Mouse (Mus musculus): Measurements from ENCODE around the gene Kctd7. TPM values are rescaled to one million over a fixed set of nuclear protein-coding genes. Genes with fewer than 3 reads are reported as not detected.
A peak's percentile ranks its signal among the peaks of the same experiment; 100 is the strongest.

Gene Kctd7
- polyA plus RNA-seq, 1 experiment from 2014 or later = 7.4 TPM

- H3K27me3 ChIP-seq = no peaks in the 10 kb centered on the region
- peaks cover 27% of the 10 kb centered on the region for H3K4me1 ChIP-seq
- H3K4me2 ChIP-seq (replicated peaks) = peak overlapping the region; percentile 95
- H3K27ac ChIP-seq (replicated peaks) = peak overlapping the region; percentile 79
- peaks cover 5% of the 10 kb centered on the region; the same call in 1 of the 2 replicates for H3K36me3 ChIP-seq
- H3K9me3 ChIP-seq (replicated peaks) = no peaks in the 10 kb centered on the region
- peak overlapping the region; percentile 6; the same call in 1 of the 2 replicates for H3K9ac ChIP-seq
- 4% methylated on average over 20 of the region's 20 CpGs for WGBS
- peak overlapping the region; percentile 66 for H3K4me3 ChIP-seq (replicated peaks)
- ATAC-seq (ENCODE audit: insufficient number of reproducible peaks, low FRiP score, low TSS enrichment, low read depth) = no peak
These were observed 706 bp upstream of the Kctd7 start for GRCm38 (mm10) chr5:130143977-130144333.

DNA sequence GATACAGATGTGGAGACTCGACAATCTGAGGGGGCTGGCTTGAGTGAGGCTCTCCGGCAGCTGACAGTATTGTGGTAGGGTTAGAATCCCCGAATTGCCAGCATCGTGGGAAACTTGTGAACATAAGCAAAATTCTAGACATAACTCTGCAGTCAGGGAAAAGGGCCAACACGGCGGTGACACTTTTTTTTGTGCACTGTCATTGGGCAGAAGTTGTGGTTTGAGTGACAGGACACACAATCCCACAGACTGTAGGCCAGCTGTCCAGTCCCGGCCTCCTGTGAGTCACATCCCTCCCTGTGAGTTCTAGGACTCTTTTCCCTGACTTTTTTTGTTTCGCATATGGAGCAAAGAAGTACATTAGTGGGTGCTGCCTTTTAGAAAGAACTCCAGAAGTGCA lies 1.3 kb downstream of the Kctd7 start:
- H3K9ac ChIP-seq = no peak overlapping the region
- 73% methylated on average over 8 of the region's 8 CpGs for WGBS

GRCm38 (mm10) chr5:130149726-130150310 lies 5.2 kb downstream of the Kctd7 start:
- peaks cover 11% of the 10 kb centered on the region for H3K4me1 ChIP-seq
- no peak for ATAC-seq (ENCODE audit: insufficient number of reproducible peaks, low FRiP score, low TSS enrichment, low read depth)
- no peak overlapping the region for H3K9ac ChIP-seq
- no peak overlapping the region for H3K4me2 ChIP-seq (replicated peaks)
- no peak overlapping the region for H3K4me3 ChIP-seq (replicated peaks)
- WGBS = 73% methylated on average over 7 of the region's 7 CpGs
- no peak overlapping the region for H3K27ac ChIP-seq (replicated peaks)
- H3K9me3 ChIP-seq (replicated peaks) = no peaks in the 10 kb centered on the region
- peaks cover 39% of the 10 kb centered on the region for H3K36me3 ChIP-seq
- H3K27me3 ChIP-seq = no peaks in the 10 kb centered on the region

More for the DNA sequence above, 1.3 kb downstream of the Kctd7 start:
- Histone ChIP-seq H3K27ac (replicated peaks) (no peak overlapping the region), H3K4me2 (replicated peaks) (peak overlapping the region; percentile 95), H3K27me3 (no peaks in the 10 kb centered on the region), H3K9me3 (replicated peaks) (no peaks in the 10 kb centered on the region), H3K4me1 (peaks cover 27% of the 10 kb centered on the region), H3K36me3 (peaks cover 16% of the 10 kb centered on the region), H3K4me3 (replicated peaks) (no peak overlapping the region)
- no peak for ATAC-seq (ENCODE audit: insufficient number of reproducible peaks, low FRiP score, low TSS enrichment, low read depth)

- no peak overlapping the region for H3K27ac ChIP-seq (replicated peaks)
- H3K4me1 ChIP-seq = no peaks in the 10 kb centered on the region
- no peaks in the 10 kb centered on the region for H3K9me3 ChIP-seq (replicated peaks)
- no peak for ATAC-seq (ENCODE audit: insufficient number of reproducible peaks, low FRiP score, low TSS enrichment, low read depth)
- H3K27me3 ChIP-seq = no peaks in the 10 kb centered on the region
- H3K4me2 ChIP-seq (replicated peaks) = no peak overlapping the region
- no peak overlapping the region for H3K9ac ChIP-seq
- H3K4me3 ChIP-seq (replicated peaks) = no peak overlapping the region
- WGBS = 86% methylated on average over 2 of the region's 2 CpGs
- peaks cover 33% of the 10 kb centered on the region for H3K36me3 ChIP-seq
These were observed 9.6 kb downstream of the Kctd7 start for GRCm38 (mm10) chr5:130154286-130154685.

- ATAC-seq (ENCODE audit: insufficient number of reproducible peaks, low FRiP score, low TSS enrichment, low read depth) = no peak
- H3K4me3 ChIP-seq (replicated peaks) = no peak overlapping the region
- H3K9me3 ChIP-seq (replicated peaks) = no peaks in the 10 kb centered on the region
- no peaks in the 10 kb centered on the region for H3K4me1 ChIP-seq
- no peaks in the 10 kb centered on the region for H3K27me3 ChIP-seq
- H3K9ac ChIP-seq = no peak overlapping the region
- 0 out of 2 replicates have a peak, but pooled peaks cover 2% of the 10 kb centered on the region for H3K36me3 ChIP-seq
- WGBS = 73% methylated on average over 4 of the region's 4 CpGs
- no peak overlapping the region for H3K4me2 ChIP-seq (replicated peaks)
- H3K27ac ChIP-seq (replicated peaks) = no peak overlapping the region
These were observed 13.9 kb downstream of the Kctd7 start for GRCm38 (mm10) chr5:130158545-130158944.

DNA sequence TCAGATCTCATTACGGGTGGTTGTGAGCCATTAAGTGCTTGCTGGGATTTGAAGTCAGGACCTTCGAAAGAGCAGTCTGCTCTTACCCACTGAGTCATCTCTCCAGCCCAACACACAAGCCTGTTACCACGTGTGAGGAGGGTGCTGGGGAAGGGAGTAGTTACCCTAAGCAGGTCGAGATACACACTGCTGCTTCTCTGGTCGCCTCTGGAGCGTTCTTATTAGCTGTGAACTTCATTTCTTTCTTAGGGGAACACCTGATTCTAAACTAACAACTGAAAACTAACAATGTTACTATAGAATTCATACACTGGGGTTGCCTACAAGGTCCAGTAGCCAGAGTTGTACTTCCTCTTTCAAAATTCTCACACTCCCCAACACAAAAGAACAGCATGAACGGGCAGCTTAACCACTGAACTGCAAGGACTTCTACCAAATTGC lies 15.1 kb downstream of the Kctd7 start:
- no peak for ATAC-seq (ENCODE audit: insufficient number of reproducible peaks, low FRiP score, low TSS enrichment, low read depth)
- H3K27me3 ChIP-seq = no peaks in the 10 kb centered on the region
- no peaks in the 10 kb centered on the region for H3K4me1 ChIP-seq
- no peak overlapping the region for H3K4me3 ChIP-seq (replicated peaks)
- H3K27ac ChIP-seq (replicated peaks) = no peak overlapping the region
- H3K9me3 ChIP-seq (replicated peaks) = no peaks in the 10 kb centered on the region
- no peak overlapping the region for H3K4me2 ChIP-seq (replicated peaks)
- WGBS = 62% methylated on average over 7 of the region's 7 CpGs
- no peaks in the 10 kb centered on the region for H3K36me3 ChIP-seq
- no peak overlapping the region for H3K9ac ChIP-seq

DNA sequence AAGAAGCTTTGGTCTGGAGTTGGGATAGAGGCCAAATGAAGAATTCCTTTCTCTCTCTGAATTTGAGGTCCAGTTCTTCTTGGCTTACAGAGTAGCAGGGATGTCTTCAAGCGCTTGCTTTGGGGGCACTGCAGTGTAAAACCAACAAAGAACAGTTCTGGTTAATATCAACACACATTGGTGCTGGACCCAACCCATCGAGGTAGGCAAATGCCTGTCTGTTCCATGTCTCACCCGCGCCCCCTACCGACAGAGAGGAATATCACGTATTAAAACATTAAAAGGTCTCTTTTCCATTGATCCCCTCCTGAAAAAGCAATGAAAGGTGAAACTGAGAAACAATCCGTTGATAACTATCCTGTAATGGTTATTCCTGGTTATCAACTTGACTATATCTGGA lies 19.0 kb downstream of the Kctd7 start:
- no peak overlapping the region for H3K27ac ChIP-seq (replicated peaks)
- no peak overlapping the region for H3K4me3 ChIP-seq (replicated peaks)
- no peaks in the 10 kb centered on the region for H3K9me3 ChIP-seq (replicated peaks)
- H3K4me2 ChIP-seq (replicated peaks) = no peak overlapping the region
- 2% methylated on average over 7 of the region's 7 CpGs for WGBS
- H3K9ac ChIP-seq = no peak overlapping the region
- H3K27me3 ChIP-seq = no peaks in the 10 kb centered on the region
- H3K4me1 ChIP-seq = no peaks in the 10 kb centered on the region
- no peak for ATAC-seq (ENCODE audit: insufficient number of reproducible peaks, low FRiP score, low TSS enrichment, low read depth)
- no peaks in the 10 kb centered on the region for H3K36me3 ChIP-seq

GRCm38 (mm10) chr5:130165213-130165612 lies 20.6 kb downstream of the Kctd7 start:
- Histone ChIP-seq H3K4me3 (replicated peaks) (no peak overlapping the region), H3K9ac (no peak overlapping the region), H3K4me2 (replicated peaks) (no peak overlapping the region), H3K9me3 (replicated peaks) (no peaks in the 10 kb centered on the region), H3K36me3 (no peaks in the 10 kb centered on the region), H3K27ac (replicated peaks) (no peak overlapping the region), H3K4me1 (no peaks in the 10 kb centered on the region), H3K27me3 (no peaks in the 10 kb centered on the region)
- 72% methylated on average over 4 of the region's 4 CpGs for WGBS
- no peak for ATAC-seq (ENCODE audit: insufficient number of reproducible peaks, low FRiP score, low TSS enrichment, low read depth)

GRCm38 (mm10) chr5:130169109-130169508 lies 24.4 kb downstream of the Kctd7 start:
- Histone ChIP-seq H3K4me1 (peaks cover 24% of the 10 kb centered on the region), H3K9ac (no peak overlapping the region), H3K27me3 (no peaks in the 10 kb centered on the region), H3K4me3 (replicated peaks) (no peak overlapping the region), H3K36me3 (no peaks in the 10 kb centered on the region), H3K9me3 (replicated peaks) (no peaks in the 10 kb centered on the region), H3K4me2 (replicated peaks) (no peak overlapping the region), H3K27ac (replicated peaks) (no peak overlapping the region)
- no peak for ATAC-seq (ENCODE audit: insufficient number of reproducible peaks, low FRiP score, low TSS enrichment, low read depth)
- 48% methylated on average over 6 of the region's 6 CpGs for WGBS

DNA sequence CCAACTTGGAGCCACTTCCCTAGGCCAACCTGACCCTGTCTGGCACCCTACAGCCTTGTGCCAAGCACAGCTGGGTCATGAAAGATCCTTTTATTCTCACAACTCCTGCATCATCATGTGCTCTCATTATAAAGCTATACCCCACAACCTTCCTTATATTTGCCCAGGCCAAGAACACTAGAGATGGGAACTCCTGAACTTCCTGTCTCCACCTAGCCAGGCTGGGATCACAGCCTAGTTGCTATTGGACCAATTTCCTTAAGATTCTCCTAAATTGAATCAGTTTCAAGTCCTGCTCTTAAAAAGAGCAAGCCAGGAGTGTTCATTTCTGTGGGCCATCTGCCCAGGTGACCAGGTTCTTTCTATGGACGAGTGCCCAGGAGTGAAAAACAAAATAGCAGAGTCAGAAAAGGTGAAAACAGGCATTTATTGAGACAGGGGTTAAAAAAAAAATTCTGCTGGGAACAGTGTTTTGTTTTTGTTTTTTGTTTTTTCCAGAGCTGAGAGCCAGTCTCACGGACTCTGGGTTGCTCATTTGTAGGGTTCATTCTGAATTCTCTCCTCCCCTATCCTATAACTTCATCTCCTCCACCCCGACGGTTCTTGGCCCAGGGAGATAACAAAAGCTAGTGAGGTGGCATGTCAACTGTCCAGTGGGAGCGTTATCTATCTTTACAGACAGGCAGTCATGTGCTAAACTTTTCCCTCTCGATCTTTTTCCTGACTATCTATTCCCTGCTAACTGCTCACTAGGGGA lies 26.2 kb downstream of the Kctd7 start:
- peak overlapping the region; percentile 68 for H3K4me2 ChIP-seq (replicated peaks)
- peak overlapping the region; percentile 74 for H3K4me3 ChIP-seq (replicated peaks)
- WGBS = 17% methylated on average over 6 of the region's 6 CpGs
- H3K27ac ChIP-seq (replicated peaks) = peak overlapping the region; percentile 81
- H3K4me1 ChIP-seq = peaks cover 24% of the 10 kb centered on the region
- no peak for ATAC-seq (ENCODE audit: insufficient number of reproducible peaks, low FRiP score, low TSS enrichment, low read depth)
- no peaks in the 10 kb centered on the region for H3K36me3 ChIP-seq
- peak overlapping the region; percentile 56 for H3K9ac ChIP-seq
- H3K9me3 ChIP-seq (replicated peaks) = no peaks in the 10 kb centered on the region
- H3K27me3 ChIP-seq = no peaks in the 10 kb centered on the region

DNA sequence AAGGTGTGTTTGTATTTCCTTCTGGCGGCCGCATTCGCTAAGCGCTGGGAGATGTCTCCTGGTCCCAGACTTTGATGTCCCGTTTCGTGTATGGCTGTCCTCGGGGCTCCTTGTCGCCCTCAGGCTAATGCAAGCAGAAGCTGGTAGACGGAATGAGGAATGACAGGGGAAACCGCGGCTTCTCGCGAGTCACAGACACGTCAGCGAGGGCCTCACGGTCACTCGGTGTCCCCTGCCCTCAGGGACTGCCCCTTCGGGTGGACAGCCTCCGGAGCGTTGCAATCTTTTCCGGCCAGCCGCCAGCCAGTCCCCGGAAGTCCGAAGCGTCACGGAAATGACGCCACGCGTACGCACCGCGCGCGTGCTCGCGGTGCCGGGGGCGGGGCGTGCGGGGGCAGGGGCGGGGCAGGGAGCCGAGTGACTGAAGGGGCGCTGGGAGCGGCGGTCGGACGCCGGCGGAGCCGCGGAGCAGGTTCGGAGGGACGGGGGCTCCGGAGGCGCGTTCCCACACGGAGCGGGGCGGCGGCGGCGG lies 26.8 kb downstream of the Kctd7 start, which contains the start of gene Rabgef1:
Gene Rabgef1, plus strand, starts transcription at position 376 of the 532 bp plus-strand sequence.
- Histone ChIP-seq H3K9ac (peak within 1 kb of the TSS; percentile 85), H3K36me3 (no peaks in the 10 kb centered on the region), H3K27ac (replicated peaks) (peak within 1 kb of the TSS; percentile 81), H3K4me1 (peaks cover 24% of the 10 kb centered on the region), H3K4me2 (replicated peaks) (peak within 1 kb of the TSS; percentile 72), H3K27me3 (no peaks in the 10 kb centered on the region), H3K9me3 (replicated peaks) (no peaks in the 10 kb centered on the region), H3K4me3 (replicated peaks) (peak within 1 kb of the TSS; percentile 74)
- under 1% methylated on average over 58 of the region's 62 CpGs for WGBS
- ATAC-seq (ENCODE audit: insufficient number of reproducible peaks, low FRiP score, low TSS enrichment, low read depth) = peak; percentile 92
